Mouse (Mus musculus): ENCODE data around the gene Psmd3. TPM values are rescaled to one million over a fixed set of nuclear protein-coding genes. Genes with fewer than 3 reads are reported as not detected.
A peak's percentile ranks its signal among the peaks of the same experiment; 100 is the strongest.
"Not testable (repeated sequence)": the region's sequence is repeated elsewhere in the genome, so short reads cannot be mapped to it uniquely, and the experiment has no call there.

Gene Psmd3
- 105 and 107 TPM in 2 replicates for polyA plus RNA-seq (2015; fragmentation: Nextera tagmentation; extraction: Ambion mirVana)

GRCm38 (mm10) chr11:98681786-98682745 is at the start of gene Psmd3:
TSS of gene Psmd3 (plus strand) at chr11:98682554.
- H3K27me3 ChIP-seq (replicated peaks; ENCODE audit: insufficient read depth, low read length): no peaks in the 10 kb centered on the region
- peak within 1 kb of the TSS; percentile 90 for H3K27ac ChIP-seq (ENCODE audit: low read length)
- peak within 1 kb of the TSS; percentile 92 for H3K4me3 ChIP-seq (ENCODE audit: low read depth, low read length)
- ATAC-seq (peak; percentile 96), DNase-seq (ENCODE audit: low spot score) (peak; percentile 99)
- TF ChIP-seq EP300 (IDR thresholded peaks at IDR 0.05) (peak; percentile 79), CTCF (IDR thresholded peaks at IDR 0.05) (peak; percentile 66)
- peaks cover 7% of the 10 kb centered on the region; the same call in 1 of the 2 replicates for H3K4me1 ChIP-seq (ENCODE audit: insufficient read depth, low read depth, low read length)
- peaks cover 15% of the 10 kb centered on the region; the same call in 1 of the 2 replicates for H3K36me3 ChIP-seq (ENCODE audit: insufficient read depth, low read length)
- WGBS: 4% methylated on average over 45 of the region's 45 CpGs
- H3K4me2 ChIP-seq (replicated peaks; ENCODE audit: low read depth, low read length): peak within 1 kb of the TSS; percentile 92
- peak within 1 kb of the TSS; percentile 100 for H3K9ac ChIP-seq (replicated peaks; ENCODE audit: low read depth)
- H3K9me3 ChIP-seq (ENCODE audit: low read length): no peaks in the 10 kb centered on the region

- peak; percentile 21; the same call in 1 of the 2 replicates for ATAC-seq
These were observed 46.9 kb upstream of the Psmd3 start for GRCm38 (mm10) chr11:98635312-98635970.

GRCm38 (mm10) chr11:98637501-98637900 is 44.9 kb upstream of the Psmd3 start:
- Histone ChIP-seq H3K4me3 (ENCODE audit: low read depth, low read length) (no peak overlapping the region), H3K27me3 (replicated peaks; ENCODE audit: insufficient read depth, low read length) (no peaks in the 10 kb centered on the region), H3K4me2 (replicated peaks; ENCODE audit: low read depth, low read length) (no peak overlapping the region), H3K9me3 (ENCODE audit: low read length) (no peaks in the 10 kb centered on the region), H3K36me3 (ENCODE audit: insufficient read depth, low read length) (no peaks in the 10 kb centered on the region), H3K4me1 (ENCODE audit: insufficient read depth, low read depth, low read length) (no peaks in the 10 kb centered on the region), H3K9ac (replicated peaks; ENCODE audit: low read depth) (no peak overlapping the region), H3K27ac (ENCODE audit: low read length) (no peak overlapping the region)
- DNase-seq (ENCODE audit: low spot score) (no peak), ATAC-seq (no peak)
- TF ChIP-seq CTCF (IDR thresholded peaks at IDR 0.05): no peak
- no peak for TF ChIP-seq EP300 (IDR thresholded peaks at IDR 0.05)
- WGBS: 71% methylated on average over 1 of the region's 1 CpGs

More at GRCm38 (mm10) chr11:98635312-98635970, 46.9 kb upstream of the Psmd3 start:
- not testable (repeated sequence) for H3K36me3 ChIP-seq (ENCODE audit: insufficient read depth, low read length); H3K9ac ChIP-seq (replicated peaks; ENCODE audit: low read depth); H3K9me3 ChIP-seq (ENCODE audit: low read length); H3K4me1 ChIP-seq (ENCODE audit: insufficient read depth, low read depth, low read length); H3K27ac ChIP-seq (ENCODE audit: low read length); H3K4me3 ChIP-seq (ENCODE audit: low read depth, low read length); H3K27me3 ChIP-seq (replicated peaks; ENCODE audit: insufficient read depth, low read length); H3K4me2 ChIP-seq (replicated peaks; ENCODE audit: low read depth, low read length)
- peak; percentile 31 for DNase-seq (ENCODE audit: low spot score)
- WGBS: 28% methylated on average over 10 of the region's 10 CpGs
- TF ChIP-seq CTCF (IDR thresholded peaks at IDR 0.05): peak; percentile 62

GRCm38 (mm10) chr11:98640091-98640490 is 42.3 kb upstream of the Psmd3 start:
- H3K9ac ChIP-seq (replicated peaks; ENCODE audit: low read depth): no peak overlapping the region
- H3K4me2 ChIP-seq (replicated peaks; ENCODE audit: low read depth, low read length): no peak overlapping the region
- no peak for DNase-seq (ENCODE audit: low spot score)
- no peaks in the 10 kb centered on the region for H3K36me3 ChIP-seq (ENCODE audit: insufficient read depth, low read length)
- no peaks in the 10 kb centered on the region for H3K9me3 ChIP-seq (ENCODE audit: low read length)
- WGBS: 44% methylated on average over 5 of the region's 5 CpGs
- ATAC-seq: no peak
- no peak overlapping the region for H3K4me3 ChIP-seq (ENCODE audit: low read depth, low read length)
- H3K27me3 ChIP-seq (replicated peaks; ENCODE audit: insufficient read depth, low read length): no peaks in the 10 kb centered on the region
- TF ChIP-seq EP300 (IDR thresholded peaks at IDR 0.05) (no peak), CTCF (IDR thresholded peaks at IDR 0.05) (no peak)
- H3K27ac ChIP-seq (ENCODE audit: low read length): no peak overlapping the region
- H3K4me1 ChIP-seq (ENCODE audit: insufficient read depth, low read depth, low read length): no peaks in the 10 kb centered on the region

- Histone ChIP-seq H3K27me3 (replicated peaks; ENCODE audit: insufficient read depth, low read length) (no peaks in the 10 kb centered on the region), H3K27ac (ENCODE audit: low read length) (no peak overlapping the region), H3K4me2 (replicated peaks; ENCODE audit: low read depth, low read length) (no peak overlapping the region), H3K4me1 (ENCODE audit: insufficient read depth, low read depth, low read length) (no peaks in the 10 kb centered on the region), H3K9me3 (ENCODE audit: low read length) (no peaks in the 10 kb centered on the region), H3K9ac (replicated peaks; ENCODE audit: low read depth) (no peak overlapping the region), H3K36me3 (ENCODE audit: insufficient read depth, low read length) (no peaks in the 10 kb centered on the region), H3K4me3 (ENCODE audit: low read depth, low read length) (no peak overlapping the region)
- ATAC-seq (no peak), DNase-seq (ENCODE audit: low spot score) (no peak)
- 78% methylated on average over 3 of the region's 3 CpGs for WGBS
- TF ChIP-seq EP300 (IDR thresholded peaks at IDR 0.05) (no peak), CTCF (IDR thresholded peaks at IDR 0.05) (no peak)
These were observed 37.6 kb upstream of the Psmd3 start for GRCm38 (mm10) chr11:98644757-98645156.

GRCm38 (mm10) chr11:98645946-98646345 is 36.4 kb upstream of the Psmd3 start:
- Histone ChIP-seq H3K4me2 (replicated peaks; ENCODE audit: low read depth, low read length) (no peak overlapping the region), H3K9me3 (ENCODE audit: low read length) (no peaks in the 10 kb centered on the region), H3K9ac (replicated peaks; ENCODE audit: low read depth) (no peak overlapping the region), H3K27me3 (replicated peaks; ENCODE audit: insufficient read depth, low read length) (no peaks in the 10 kb centered on the region), H3K36me3 (ENCODE audit: insufficient read depth, low read length) (no peaks in the 10 kb centered on the region), H3K4me3 (ENCODE audit: low read depth, low read length) (no peak overlapping the region), H3K4me1 (ENCODE audit: insufficient read depth, low read depth, low read length) (no peaks in the 10 kb centered on the region), H3K27ac (ENCODE audit: low read length) (no peak overlapping the region)
- DNase-seq (ENCODE audit: low spot score): no peak
- WGBS: 55% methylated on average over 2 of the region's 2 CpGs
- ATAC-seq: no peak
- TF ChIP-seq EP300 (IDR thresholded peaks at IDR 0.05): no peak
- TF ChIP-seq CTCF (IDR thresholded peaks at IDR 0.05): no peak

Data from lung, postnatal 0 days (tissue).